Mouse (Mus musculus) stomach, embryonic 16.5 days (tissue): ENCODE measurements around the gene Mei1. TPM values are rescaled to one million over a fixed set of nuclear protein-coding genes. Genes with fewer than 3 reads are reported as not detected.

Source experiments
- ATAC-seq: fragments of 200-750 bp; cut with Nextera tagmentation; 2 replicates; pipeline ENCODE4 v1.8.0; 2017; ENCODE audit warnings: moderate number of reproducible peaks, moderate TSS enrichment; ENCODE audit not compliant: insufficient read depth, low FRiP score
- H3K27ac ChIP-seq: fragments of 300-500 bp; sonication (generic); 2 replicates; pipeline ENCODE4 v1.5.1; 2014; ENCODE audit warnings: low read length
- H3K27me3 ChIP-seq: fragments of 300-500 bp; sonication (generic); 2 replicates; pipeline ENCODE4 v1.6.1; 2014; ENCODE audit warnings: low read length, control low read depth, mixed read lengths; ENCODE audit not compliant: control insufficient read depth, insufficient read depth
- H3K36me3 ChIP-seq: fragments of 300-500 bp; sonication (generic); 2 replicates; pipeline ENCODE4 v1.6.1; 2014; ENCODE audit warnings: low read length; ENCODE audit not compliant: control insufficient read depth, insufficient read depth
- H3K4me1 ChIP-seq: fragments of 300-500 bp; sonication (generic); 2 replicates; pipeline ENCODE4 v1.6.1; 2014; ENCODE audit warnings: low read length, control low read depth, mixed read lengths; ENCODE audit not compliant: control insufficient read depth, insufficient read depth
- H3K4me2 ChIP-seq: fragments of 300-500 bp; sonication (generic); 2 replicates; pipeline ENCODE4 v1.6.1; 2014; ENCODE audit warnings: low read depth, low read length, mixed read lengths
- H3K4me3 ChIP-seq: fragments of 300-500 bp; sonication (generic); replicated peaks from 2 replicates; pipeline ENCODE4 v1.5.1; 2014; ENCODE audit warnings: mild to moderate bottlenecking, low read length
- H3K9ac ChIP-seq: fragments of 300-500 bp; sonication (generic); 2 replicates; pipeline ENCODE4 v1.6.1; 2014; ENCODE audit warnings: low read length
- H3K9me3 ChIP-seq: fragments of 300-500 bp; sonication (generic); replicated peaks from 2 replicates; pipeline ENCODE4 v1.6.1; 2016; ENCODE audit warnings: low read length, control low read depth; ENCODE audit not compliant: control insufficient read depth
- WGBS: fragments of 180-500 bp; shearing (Covaris S2); extraction: QIAGEN DNeasy Blood & Tissue Kit; methylation state at CpG from one replicate; pipeline ENCODE4 v1.1.7; 2014; 5-methylcytosine and 5-hydroxymethylcytosine counted together
- polyA plus RNA-seq: library from polyadenylated mRNA; unstranded; fragments of >200 nt; fragmentation: Nextera tagmentation; extraction: Ambion mirVana; gene quantifications from 2 replicates; pipeline ENCODE4 v1.2.1, GENCODE M21; 2015

Gene Mei1
- polyA plus RNA-seq, 1 experiment from 2014 or later: 0.03 TPM

- peaks cover 36% of the 10 kb centered on the region for H3K4me1 ChIP-seq
- no peak for ATAC-seq
- 72% methylated on average over 7 of the region's 7 CpGs for WGBS
- H3K4me2 ChIP-seq: peak overlapping the region; percentile 29
- H3K36me3 ChIP-seq: no peaks in the 10 kb centered on the region
- no peaks in the 10 kb centered on the region for H3K27me3 ChIP-seq
- H3K9me3 ChIP-seq: no peaks in the 10 kb centered on the region
- H3K27ac ChIP-seq: peak overlapping the region; percentile 57
- H3K4me3 ChIP-seq: 0 out of 2 replicates have a peak overlapping the region, but pooled peaks have one; percentile 8
- no peak overlapping the region for H3K9ac ChIP-seq
Measured at GRCm38 (mm10) chr15:82152435-82152834, 82.6 kb downstream of the Mei1 start.

GRCm38 (mm10) chr15:82156298-82156697, 86.5 kb downstream of the Mei1 start:
- Histone ChIP-seq H3K36me3 (no peaks in the 10 kb centered on the region), H3K4me3 (no peak overlapping the region), H3K9me3 (no peaks in the 10 kb centered on the region), H3K4me2 (no peak overlapping the region), H3K27me3 (no peaks in the 10 kb centered on the region), H3K4me1 (peaks cover 46% of the 10 kb centered on the region), H3K9ac (no peak overlapping the region), H3K27ac (no peak overlapping the region)
- 92% methylated on average over 6 of the region's 6 CpGs for WGBS
- no peak for ATAC-seq

- no peaks in the 10 kb centered on the region for H3K9me3 ChIP-seq
- no peak overlapping the region for H3K4me3 ChIP-seq
- H3K4me2 ChIP-seq: no peak overlapping the region
- H3K27ac ChIP-seq: no peak overlapping the region
- ATAC-seq: no peak
- H3K36me3 ChIP-seq: no peaks in the 10 kb centered on the region
- H3K9ac ChIP-seq: no peak overlapping the region
- no peaks in the 10 kb centered on the region for H3K27me3 ChIP-seq
- 62% methylated on average over 10 of the region's 10 CpGs for whole genome bisulfite sequencing
- peaks cover 50% of the 10 kb centered on the region for H3K4me1 ChIP-seq
Measured at GRCm38 (mm10) chr15:82156902-82157301, 87.1 kb downstream of the Mei1 start.

DNA sequence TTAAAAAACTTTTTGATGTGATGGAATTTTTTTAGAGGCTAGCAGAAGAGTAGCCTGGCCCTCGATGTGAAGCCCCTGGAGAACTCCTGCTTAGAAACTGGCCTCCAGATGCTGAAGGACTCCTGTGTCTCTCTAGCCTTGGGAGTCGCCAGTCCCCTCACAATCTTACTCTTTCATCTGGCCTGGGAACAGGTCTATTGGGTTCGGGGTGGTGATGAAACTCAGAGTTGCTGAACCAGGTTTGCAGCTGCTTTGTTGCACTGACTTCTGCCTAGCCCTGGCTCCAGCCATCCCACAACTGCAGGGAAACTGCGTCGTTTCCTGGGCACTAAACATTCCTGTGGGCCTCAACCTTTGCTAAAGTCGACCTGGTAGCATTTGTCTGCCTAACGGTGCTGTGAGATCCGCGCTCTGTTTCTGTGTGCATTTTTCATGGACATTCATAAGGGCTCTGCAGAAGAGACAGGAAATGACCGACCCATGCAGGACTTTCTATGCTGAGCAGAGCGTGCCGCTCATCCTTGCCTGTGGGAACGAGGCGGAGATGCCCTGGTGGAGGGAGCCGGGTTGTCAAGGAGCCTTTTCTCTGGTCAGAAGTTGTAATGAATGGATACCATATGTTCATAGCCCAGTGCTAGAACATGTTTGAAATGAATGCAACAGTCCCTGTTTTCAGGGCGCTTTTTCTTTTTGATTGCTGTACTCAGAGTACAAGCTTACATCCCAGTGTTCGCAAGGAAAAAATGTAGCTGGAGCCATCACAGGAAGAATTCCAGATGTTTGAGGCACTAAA, 88.6 kb downstream of the Mei1 start:
- Histone ChIP-seq H3K4me2 (no peak overlapping the region), H3K27ac (peak overlapping the region; percentile 84), H3K9ac (peak overlapping the region; percentile 43; the same call in 1 of the 2 replicates), H3K4me1 (peaks cover 47% of the 10 kb centered on the region), H3K4me3 (no peak overlapping the region), H3K9me3 (no peaks in the 10 kb centered on the region), H3K36me3 (no peaks in the 10 kb centered on the region), H3K27me3 (no peaks in the 10 kb centered on the region)
- 31% methylated on average over 17 of the region's 17 CpGs for WGBS
- no peak for ATAC-seq

DNA sequence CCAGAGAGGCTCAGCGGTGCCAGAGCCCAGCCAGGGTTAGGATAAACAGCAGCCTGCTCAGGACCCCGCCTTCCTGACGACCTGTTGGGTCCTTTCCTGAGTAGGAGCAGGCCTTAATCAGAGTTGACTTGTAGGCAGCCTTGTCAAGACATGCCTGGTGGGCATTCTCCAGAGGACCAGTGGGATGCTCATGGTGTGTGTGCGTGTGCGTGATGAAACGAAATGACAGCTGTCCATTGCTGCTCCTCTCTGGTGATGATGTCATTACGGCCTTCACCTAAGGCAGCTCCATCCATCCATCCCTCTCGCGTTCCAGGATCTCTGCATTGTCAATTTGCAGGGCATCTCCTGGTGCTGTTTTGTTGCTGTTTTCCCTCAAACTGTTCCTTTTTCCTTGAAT, 89.7 kb downstream of the Mei1 start:
- 77% methylated on average over 9 of the region's 9 CpGs for WGBS

DNA sequence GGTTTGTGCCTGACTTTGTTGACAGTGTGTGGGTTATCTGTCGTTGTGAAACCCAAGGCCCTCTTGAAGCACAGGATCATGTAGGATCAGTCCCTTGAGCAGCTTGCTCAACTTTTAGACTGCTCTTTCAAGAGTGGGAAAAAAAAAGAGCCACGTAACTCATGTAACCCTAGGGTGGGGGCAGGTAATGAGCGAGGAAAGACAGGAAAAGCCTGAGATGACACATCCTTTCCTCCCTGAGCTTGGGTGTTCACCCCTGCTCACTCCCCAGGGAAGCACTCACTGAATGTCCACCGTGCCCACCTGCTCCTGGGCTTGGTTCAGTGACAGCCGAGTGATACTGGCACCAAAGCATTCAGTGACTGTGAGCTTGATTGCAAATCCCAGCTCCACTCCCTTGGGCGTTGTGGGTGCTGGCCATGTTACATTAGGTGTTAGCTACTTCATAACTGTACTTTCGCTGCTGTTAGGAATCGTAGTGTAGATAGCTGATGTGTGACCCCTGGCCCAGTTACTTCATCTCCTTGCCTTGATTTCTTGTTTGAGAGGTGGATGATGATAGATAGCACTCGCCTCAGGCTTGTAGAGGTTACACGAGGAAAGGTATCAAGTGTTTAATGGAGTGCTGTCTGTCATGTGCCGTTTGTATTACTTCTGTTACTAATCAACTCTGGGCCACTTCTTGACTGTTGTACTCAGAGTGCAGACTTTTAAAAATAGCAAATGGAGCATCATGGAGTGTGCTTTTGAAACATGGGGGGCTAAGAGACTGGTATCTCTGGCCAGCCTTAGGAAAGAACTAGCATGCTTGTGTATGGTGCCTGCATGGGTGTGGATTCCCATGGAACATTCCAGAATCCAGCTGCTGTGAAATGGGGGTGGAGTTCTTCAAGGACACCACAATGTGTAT, 91.2 kb downstream of the Mei1 start:
- no peaks in the 10 kb centered on the region for H3K36me3 ChIP-seq
- 57% methylated on average over 11 of the region's 11 CpGs for WGBS

More for the DNA sequence above, 89.7 kb downstream of the Mei1 start:
- Histone ChIP-seq H3K27me3 (no peaks in the 10 kb centered on the region), H3K9ac (no peak overlapping the region), H3K4me3 (no peak overlapping the region), H3K27ac (peak overlapping the region; percentile 84), H3K9me3 (no peaks in the 10 kb centered on the region), H3K4me1 (peaks cover 50% of the 10 kb centered on the region), H3K4me2 (no peak overlapping the region), H3K36me3 (no peaks in the 10 kb centered on the region)
- ATAC-seq: no peak

GRCm38 (mm10) chr15:82161965-82162600, 92.3 kb downstream of the Mei1 start:
- 83% methylated on average over 12 of the region's 12 CpGs for WGBS
- H3K4me1 ChIP-seq: peaks cover 63% of the 10 kb centered on the region

More for the DNA sequence above, 91.2 kb downstream of the Mei1 start:
- Histone ChIP-seq H3K27ac (peak overlapping the region; percentile 36; the same call in 1 of the 2 replicates), H3K4me1 (peaks cover 54% of the 10 kb centered on the region), H3K4me2 (no peak overlapping the region), H3K4me3 (no peak overlapping the region), H3K9ac (no peak overlapping the region), H3K27me3 (no peaks in the 10 kb centered on the region), H3K9me3 (no peaks in the 10 kb centered on the region)
- ATAC-seq: no peak

GRCm38 (mm10) chr15:82163356-82164060, 93.7 kb downstream of the Mei1 start:
- Histone ChIP-seq H3K9ac (peak overlapping the region; percentile 28), H3K4me2 (peak overlapping the region; percentile 15; the same call in 1 of the 2 replicates), H3K9me3 (no peaks in the 10 kb centered on the region), H3K27ac (peak overlapping the region; percentile 89), H3K36me3 (no peaks in the 10 kb centered on the region), H3K4me1 (peaks cover 65% of the 10 kb centered on the region), H3K27me3 (no peaks in the 10 kb centered on the region), H3K4me3 (no peak overlapping the region)
- WGBS: 78% methylated on average over 10 of the region's 10 CpGs
- ATAC-seq: no peak

More at GRCm38 (mm10) chr15:82161965-82162600, 92.3 kb downstream of the Mei1 start:
- Histone ChIP-seq H3K9ac (no peak overlapping the region), H3K9me3 (no peaks in the 10 kb centered on the region), H3K4me3 (no peak overlapping the region), H3K27ac (no peak overlapping the region; the same call in 1 of the 2 replicates), H3K4me2 (no peak overlapping the region), H3K36me3 (no peaks in the 10 kb centered on the region), H3K27me3 (no peaks in the 10 kb centered on the region)
- no peak for ATAC-seq
